Mouse (Mus musculus): ENCODE results near the gene Kcnh4. TPM values are rescaled to one million over a fixed set of nuclear protein-coding genes. Genes with fewer than 3 reads are reported as not detected.

The Kcnh4 gene
- polyA plus RNA-seq (2015; fragmentation: Nextera tagmentation; extraction: Ambion mirVana), result 0.04 and 0.12 TPM in 2 replicates

- peaks cover 29% of the 10 kb centered on the region for H3K27me3 ChIP-seq (replicated peaks; ENCODE audit: control insufficient read depth, insufficient read depth, low read length)
- peak; percentile 49 for TF ChIP-seq CTCF (IDR thresholded peaks at IDR 0.05; ENCODE audit: low read depth)
- 1% methylated on average over 50 of the region's 51 CpGs for WGBS
- peak within 1 kb of the TSS; percentile 32 for H3K4me3 ChIP-seq (ENCODE audit: low read depth, low read length)
- H3K9me3 ChIP-seq (ENCODE audit: control insufficient read depth), result no peaks in the 10 kb centered on the region
- no peak within 1 kb of the TSS for H3K9ac ChIP-seq (ENCODE audit: low read depth, low read length)
- H3K4me1 ChIP-seq (replicated peaks; ENCODE audit: control insufficient read depth, insufficient read depth, low read length), result no peaks in the 10 kb centered on the region; the same call in 1 of the 2 replicates
- H3K4me2 ChIP-seq (replicated peaks; ENCODE audit: low read depth), result peak within 1 kb of the TSS; percentile 64
- no peaks in the 10 kb centered on the region for H3K36me3 ChIP-seq (ENCODE audit: control insufficient read depth, insufficient read depth)
- no peak within 1 kb of the TSS for H3K27ac ChIP-seq (ENCODE audit: low read depth, low read length)
- peak; percentile 37; the same call in 1 of the 2 replicates for ATAC-seq
Observed at GRCm38 (mm10) chr11:100759611-100760233, at the start of gene Kcnh4. Gene Kcnh4, minus strand, starts transcription at chr11:100759942.

GRCm38 (mm10) chr11:100806380-100807305 lies 46.9 kb upstream of the Kcnh4 start:
- no peak for TF ChIP-seq CTCF (IDR thresholded peaks at IDR 0.05; ENCODE audit: low read depth)
- WGBS, result 76% methylated on average over 20 of the region's 20 CpGs
- no peak overlapping the region for H3K9ac ChIP-seq (ENCODE audit: low read depth, low read length)
- no peaks in the 10 kb centered on the region for H3K4me1 ChIP-seq (replicated peaks; ENCODE audit: control insufficient read depth, insufficient read depth, low read length)
- ATAC-seq, result no peak
- no peak overlapping the region for H3K4me3 ChIP-seq (ENCODE audit: low read depth, low read length)
- no peak overlapping the region for H3K4me2 ChIP-seq (replicated peaks; ENCODE audit: low read depth)
- H3K9me3 ChIP-seq (ENCODE audit: control insufficient read depth), result no peaks in the 10 kb centered on the region
- no peak overlapping the region for H3K27ac ChIP-seq (ENCODE audit: low read depth, low read length)
- peaks cover 39% of the 10 kb centered on the region for H3K36me3 ChIP-seq (ENCODE audit: control insufficient read depth, insufficient read depth)
- no peaks in the 10 kb centered on the region for H3K27me3 ChIP-seq (replicated peaks; ENCODE audit: control insufficient read depth, insufficient read depth, low read length)

- no peak overlapping the region for H3K27ac ChIP-seq (ENCODE audit: low read depth, low read length)
- no peak for TF ChIP-seq CTCF (IDR thresholded peaks at IDR 0.05; ENCODE audit: low read depth)
- H3K4me3 ChIP-seq (ENCODE audit: low read depth, low read length), result no peak overlapping the region
- no peaks in the 10 kb centered on the region for H3K27me3 ChIP-seq (replicated peaks; ENCODE audit: control insufficient read depth, insufficient read depth, low read length)
- H3K9ac ChIP-seq (ENCODE audit: low read depth, low read length), result no peak overlapping the region
- peaks cover 50% of the 10 kb centered on the region for H3K36me3 ChIP-seq (ENCODE audit: control insufficient read depth, insufficient read depth)
- H3K4me1 ChIP-seq (replicated peaks; ENCODE audit: control insufficient read depth, insufficient read depth, low read length), result no peaks in the 10 kb centered on the region
- no peak overlapping the region for H3K4me2 ChIP-seq (replicated peaks; ENCODE audit: low read depth)
- ATAC-seq, result no peak
- no peaks in the 10 kb centered on the region for H3K9me3 ChIP-seq (ENCODE audit: control insufficient read depth)
- 78% methylated on average over 7 of the region's 7 CpGs for WGBS
Observed at GRCm38 (mm10) chr11:100805535-100805934, 45.8 kb upstream of the Kcnh4 start.

GRCm38 (mm10) chr11:100804409-100804808 lies 44.7 kb upstream of the Kcnh4 start:
- no peaks in the 10 kb centered on the region for H3K4me1 ChIP-seq (replicated peaks; ENCODE audit: control insufficient read depth, insufficient read depth, low read length)
- WGBS, result 93% methylated on average over 10 of the region's 10 CpGs
- no peak for TF ChIP-seq CTCF (IDR thresholded peaks at IDR 0.05; ENCODE audit: low read depth)

GRCm38 (mm10) chr11:100799426-100799825 lies 39.7 kb upstream of the Kcnh4 start:
- H3K27ac ChIP-seq (ENCODE audit: low read depth, low read length), result no peak overlapping the region
- no peaks in the 10 kb centered on the region for H3K4me1 ChIP-seq (replicated peaks; ENCODE audit: control insufficient read depth, insufficient read depth, low read length)
- H3K9me3 ChIP-seq (ENCODE audit: control insufficient read depth), result no peaks in the 10 kb centered on the region
- H3K4me3 ChIP-seq (ENCODE audit: low read depth, low read length), result no peak overlapping the region
- H3K27me3 ChIP-seq (replicated peaks; ENCODE audit: control insufficient read depth, insufficient read depth, low read length), result no peaks in the 10 kb centered on the region
- 69% methylated on average over 5 of the region's 5 CpGs for WGBS
- no peak for TF ChIP-seq CTCF (IDR thresholded peaks at IDR 0.05; ENCODE audit: low read depth)
- H3K9ac ChIP-seq (ENCODE audit: low read depth, low read length), result no peak overlapping the region
- ATAC-seq, result no peak
- H3K36me3 ChIP-seq (ENCODE audit: control insufficient read depth, insufficient read depth), result peaks cover 67% of the 10 kb centered on the region
- no peak overlapping the region for H3K4me2 ChIP-seq (replicated peaks; ENCODE audit: low read depth)

More at GRCm38 (mm10) chr11:100804409-100804808, 44.7 kb upstream of the Kcnh4 start:
- Histone ChIP-seq H3K9me3 (ENCODE audit: control insufficient read depth) (no peaks in the 10 kb centered on the region), H3K27ac (ENCODE audit: low read depth, low read length) (no peak overlapping the region), H3K4me3 (ENCODE audit: low read depth, low read length) (no peak overlapping the region), H3K27me3 (replicated peaks; ENCODE audit: control insufficient read depth, insufficient read depth, low read length) (no peaks in the 10 kb centered on the region), H3K36me3 (ENCODE audit: control insufficient read depth, insufficient read depth) (peaks cover 56% of the 10 kb centered on the region), H3K4me2 (replicated peaks; ENCODE audit: low read depth) (no peak overlapping the region), H3K9ac (ENCODE audit: low read depth, low read length) (no peak overlapping the region)
- ATAC-seq, result no peak

- Histone ChIP-seq H3K4me2 (replicated peaks; ENCODE audit: low read depth) (no peak overlapping the region), H3K9me3 (ENCODE audit: control insufficient read depth) (no peaks in the 10 kb centered on the region), H3K27ac (ENCODE audit: low read depth, low read length) (no peak overlapping the region), H3K4me3 (ENCODE audit: low read depth, low read length) (no peak overlapping the region), H3K27me3 (replicated peaks; ENCODE audit: control insufficient read depth, insufficient read depth, low read length) (no peaks in the 10 kb centered on the region), H3K4me1 (replicated peaks; ENCODE audit: control insufficient read depth, insufficient read depth, low read length) (no peaks in the 10 kb centered on the region), H3K36me3 (ENCODE audit: control insufficient read depth, insufficient read depth) (peaks cover 44% of the 10 kb centered on the region), H3K9ac (ENCODE audit: low read depth, low read length) (no peak overlapping the region)
- 72% methylated on average over 8 of the region's 8 CpGs for WGBS
- ATAC-seq, result no peak
- no peak for TF ChIP-seq CTCF (IDR thresholded peaks at IDR 0.05; ENCODE audit: low read depth)
Observed at GRCm38 (mm10) chr11:100796585-100796984, 36.8 kb upstream of the Kcnh4 start.

All from intestine, postnatal 0 days (tissue).